Mouse (Mus musculus) heart, embryonic 15.5 days (tissue): Measurements from ENCODE around the gene Zfp772. TPM values are rescaled to one million over a fixed set of nuclear protein-coding genes. Genes with fewer than 3 reads are reported as not detected.
"Not testable (repeated sequence)": the region's sequence is repeated elsewhere in the genome, so short reads cannot be mapped to it uniquely, and the experiment has no call there.

ENCODE experiments used
- ATAC-seq: fragments of 200-750 bp; cut with Nextera tagmentation; replicated peaks from 2 replicates; pipeline ENCODE4 v1.8.0; 2017; ENCODE audit warnings: low read depth, moderate TSS enrichment; ENCODE audit not compliant: insufficient number of reproducible peaks, insufficient read depth, low FRiP score
- H3K27ac ChIP-seq: fragments of 300-500 bp; sonication (generic); 2 replicates; pipeline ENCODE4 v1.5.1; 2015; ENCODE audit warnings: mild to moderate bottlenecking, inconsistent platforms
- H3K27me3 ChIP-seq: fragments of 300-500 bp; sonication (generic); 2 replicates; pipeline ENCODE4 v1.6.1; 2015; ENCODE audit warnings: inconsistent platforms
- H3K36me3 ChIP-seq: fragments of 300-500 bp; sonication (generic); 2 replicates; pipeline ENCODE4 v1.6.1; 2015; ENCODE audit warnings: mild to moderate bottlenecking, inconsistent platforms
- H3K4me1 ChIP-seq: fragments of 300-500 bp; sonication (generic); replicated peaks from 2 replicates; pipeline ENCODE4 v1.6.1; 2015; ENCODE audit warnings: inconsistent platforms
- H3K4me2 ChIP-seq: fragments of 300-500 bp; sonication (generic); 2 replicates; pipeline ENCODE4 v1.6.1; 2015; ENCODE audit warnings: inconsistent platforms, mild to moderate bottlenecking, moderate library complexity
- H3K4me3 ChIP-seq: fragments of 300-500 bp; sonication (generic); 2 replicates; pipeline ENCODE4 v1.5.1; 2015; ENCODE audit warnings: mild to moderate bottlenecking, inconsistent platforms
- H3K9ac ChIP-seq: fragments of 300-500 bp; sonication (generic); 2 replicates; pipeline ENCODE4 v1.6.1; 2015; ENCODE audit warnings: mild to moderate bottlenecking, inconsistent platforms
- H3K9me3 ChIP-seq: fragments of 300-500 bp; sonication (generic); replicated peaks from 2 replicates; pipeline ENCODE4 v1.6.1; 2016; ENCODE audit warnings: inconsistent platforms
- WGBS: fragments of 180-500 bp; shearing (Covaris S2); methylation state at CpG from one replicate; pipeline ENCODE4 v1.1.7; 2015; ENCODE audit warnings: mixed read lengths; 5-methylcytosine and 5-hydroxymethylcytosine counted together
- polyA plus RNA-seq: library from polyadenylated mRNA; unstranded; fragments of >200 nt; fragmentation: Nextera tagmentation; extraction: Ambion mirVana; gene quantifications from 2 replicates; pipeline ENCODE4 v1.2.1, GENCODE M21; 2015

The Zfp772 gene
- polyA plus RNA-seq, result 4.2 and 4.7 TPM in 2 replicates

DNA sequence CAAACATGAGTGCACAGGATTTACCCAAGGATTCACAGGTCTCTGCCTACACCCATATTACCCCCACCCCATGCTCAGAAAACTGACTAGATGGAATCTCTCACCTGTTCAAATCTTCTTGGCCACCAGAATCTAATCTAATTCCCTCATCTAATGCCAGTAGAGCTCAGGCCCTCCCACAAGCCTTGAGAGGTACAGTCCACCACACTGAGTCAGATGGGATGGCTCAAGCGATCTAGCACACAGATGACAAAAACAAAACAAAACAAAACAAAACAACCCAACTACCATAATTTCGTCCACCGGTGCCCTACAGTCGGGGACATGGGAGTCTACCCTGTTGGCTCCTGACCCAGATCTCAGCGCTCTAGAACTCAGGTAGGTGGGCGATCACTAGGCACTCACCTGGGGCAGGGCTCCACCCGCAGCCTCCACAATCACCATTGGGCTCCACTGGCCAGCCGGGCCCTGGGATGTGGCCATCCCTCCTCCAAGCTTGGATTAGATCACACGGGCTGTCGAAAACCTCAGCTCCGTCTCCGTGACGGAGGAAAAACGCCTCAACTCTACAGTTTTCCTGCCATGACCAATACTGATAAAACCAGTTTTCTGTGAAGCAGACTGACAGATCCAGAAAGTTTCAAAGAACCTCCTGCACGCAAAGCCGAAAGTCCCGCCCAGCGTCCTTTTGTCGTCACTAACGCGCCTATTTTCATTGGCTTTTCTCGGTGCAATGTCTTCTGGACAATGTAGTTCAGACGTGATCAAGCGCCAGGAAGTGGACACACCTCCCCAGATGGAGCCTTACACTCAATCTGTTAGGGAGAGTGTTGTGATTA, at the start of gene Zfp772:
TSS of gene Zfp772 (minus strand) at position 686 of the 839 bp plus-strand sequence.
- WGBS, result 2% methylated on average over 24 of the region's 24 CpGs
- ATAC-seq, H3K27ac ChIP-seq, H3K36me3 ChIP-seq, H3K4me1 ChIP-seq, H3K9me3 ChIP-seq, H3K27me3 ChIP-seq: not testable (repeated sequence)
- Histone ChIP-seq H3K4me3 (peak within 1 kb of the TSS; percentile 62), H3K4me2 (peak within 1 kb of the TSS; percentile 72), H3K9ac (peak within 1 kb of the TSS; percentile 64)

DNA sequence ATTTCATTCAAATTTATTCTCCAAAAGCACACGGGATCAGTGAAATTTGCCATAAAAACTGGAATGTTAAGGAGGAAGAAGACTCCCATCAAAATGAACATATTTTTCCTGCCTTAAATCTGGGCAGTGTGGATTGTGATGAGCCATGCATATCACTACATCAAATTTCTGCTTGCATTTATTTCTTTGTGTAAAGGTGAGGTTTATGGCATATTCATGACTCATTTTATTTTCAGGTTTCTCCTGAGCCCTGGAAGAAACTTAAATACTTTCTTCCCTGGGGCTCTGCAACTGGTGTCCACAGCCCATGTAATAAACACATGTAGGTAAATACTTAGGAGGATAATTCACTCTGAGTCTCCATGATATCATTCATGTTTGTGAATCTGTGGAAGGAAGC, 37.4 kb upstream of the Zfp772 start, which contains the start of gene Vmn2r29:
TSS of gene Vmn2r29 (minus strand) at position 101 of the 400 bp plus-strand sequence.
- H3K27me3 ChIP-seq, ATAC-seq, H3K36me3 ChIP-seq, H3K9ac ChIP-seq, H3K4me2 ChIP-seq, H3K4me3 ChIP-seq, H3K4me1 ChIP-seq, H3K27ac ChIP-seq, H3K9me3 ChIP-seq: not testable (repeated sequence)
- WGBS, result no CpG with 5 or more reads among the region's 1 CpGs

DNA sequence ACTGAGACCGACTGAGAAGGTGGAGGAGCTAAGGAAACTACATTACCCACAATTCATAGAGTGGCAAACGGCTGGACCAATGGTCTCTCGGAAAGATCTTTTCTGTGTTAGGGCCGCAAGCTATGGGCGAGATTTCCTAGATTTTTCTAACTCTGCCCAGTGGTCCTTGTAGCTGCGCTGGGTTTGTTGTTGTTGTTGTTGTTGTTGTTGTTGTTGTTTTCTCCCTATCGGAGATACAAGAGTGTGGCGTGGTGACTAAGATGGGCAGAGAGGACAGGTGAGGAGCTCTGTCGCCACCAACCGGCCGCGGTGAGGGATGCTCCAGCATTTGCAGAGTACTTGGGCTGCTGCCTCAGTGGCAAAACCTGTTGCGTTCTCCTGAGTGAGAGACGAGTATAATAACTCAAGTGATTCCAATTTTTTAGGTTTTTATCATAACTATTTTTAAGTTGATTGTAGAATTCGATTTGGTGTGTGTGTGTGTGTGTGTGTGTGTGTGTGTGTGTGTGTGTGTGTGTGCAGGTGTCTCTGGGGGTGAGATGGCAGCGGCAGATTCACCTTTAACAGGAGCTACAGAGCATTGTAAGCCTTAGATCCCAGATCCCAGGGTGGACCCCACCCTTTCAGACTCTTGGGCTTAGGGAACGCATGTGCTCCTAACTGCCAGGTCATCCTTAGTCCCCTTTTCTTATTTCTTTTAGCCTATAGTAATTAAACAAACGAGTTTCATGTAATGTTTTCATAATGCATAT, 21.4 kb downstream of the Zfp772 start:
- no peaks in the 10 kb centered on the region for H3K9me3 ChIP-seq
- WGBS, result 11% methylated on average over 18 of the region's 18 CpGs
- no peak overlapping the region for H3K27ac ChIP-seq
- H3K4me2 ChIP-seq, result peak overlapping the region; percentile 68
- no peaks in the 10 kb centered on the region for H3K27me3 ChIP-seq
- H3K36me3 ChIP-seq, result no peaks in the 10 kb centered on the region
- peaks cover 4% of the 10 kb centered on the region; the same call in 1 of the 2 replicates for H3K4me1 ChIP-seq
- peak; percentile 79 for ATAC-seq
- peak overlapping the region; percentile 71 for H3K4me3 ChIP-seq
- H3K9ac ChIP-seq, result peak overlapping the region; percentile 9; the same call in 1 of the 2 replicates

DNA sequence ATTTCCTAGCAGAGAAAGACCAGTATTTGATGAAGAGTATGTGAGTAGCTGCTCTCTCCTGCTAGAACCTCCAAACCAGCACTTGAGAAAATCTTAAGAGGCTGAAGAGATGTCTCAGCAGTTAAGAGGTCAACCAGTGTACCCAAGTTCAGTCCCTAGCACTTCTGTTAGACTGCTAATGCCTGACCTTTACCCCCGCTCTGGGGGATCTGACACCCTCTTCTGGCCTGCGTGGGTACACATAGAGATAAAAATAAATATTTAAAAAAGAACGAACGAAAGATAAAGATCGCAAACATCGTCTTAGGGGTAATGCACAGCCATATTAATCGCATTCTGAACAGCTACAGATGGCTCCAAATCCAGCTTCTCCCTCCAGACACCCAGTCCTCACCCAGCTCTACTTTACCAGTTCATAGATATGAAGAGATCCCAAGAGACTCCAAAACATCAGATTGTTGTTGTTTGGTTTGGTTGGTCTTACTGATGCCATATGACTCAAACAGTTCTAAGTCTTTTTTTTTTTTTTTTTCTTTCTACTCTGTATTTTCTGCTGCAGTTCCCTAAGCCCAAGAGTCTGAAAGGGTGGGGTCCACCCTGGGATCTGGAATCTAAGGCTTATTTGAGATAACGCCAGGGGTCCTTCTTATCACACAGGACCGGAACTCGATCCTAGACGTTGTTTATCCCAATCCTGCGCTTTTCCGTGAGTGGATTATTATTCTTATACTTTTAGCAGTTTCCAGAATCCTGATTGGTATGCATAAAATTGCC, 22.2 kb downstream of the Zfp772 start:
- ATAC-seq, result peak; percentile 10; the same call in 1 of the 2 replicates
- Histone ChIP-seq H3K27me3 (no peaks in the 10 kb centered on the region), H3K9me3 (no peaks in the 10 kb centered on the region), H3K36me3 (0 out of 2 replicates have a peak, but pooled peaks cover 6% of the 10 kb centered on the region), H3K9ac (peak overlapping the region; percentile 9; the same call in 1 of the 2 replicates), H3K4me3 (peak overlapping the region; percentile 71), H3K27ac (no peak overlapping the region), H3K4me1 (peaks cover 4% of the 10 kb centered on the region; the same call in 1 of the 2 replicates), H3K4me2 (peak overlapping the region; percentile 68)
- WGBS, result 32% methylated on average over 13 of the region's 13 CpGs

DNA sequence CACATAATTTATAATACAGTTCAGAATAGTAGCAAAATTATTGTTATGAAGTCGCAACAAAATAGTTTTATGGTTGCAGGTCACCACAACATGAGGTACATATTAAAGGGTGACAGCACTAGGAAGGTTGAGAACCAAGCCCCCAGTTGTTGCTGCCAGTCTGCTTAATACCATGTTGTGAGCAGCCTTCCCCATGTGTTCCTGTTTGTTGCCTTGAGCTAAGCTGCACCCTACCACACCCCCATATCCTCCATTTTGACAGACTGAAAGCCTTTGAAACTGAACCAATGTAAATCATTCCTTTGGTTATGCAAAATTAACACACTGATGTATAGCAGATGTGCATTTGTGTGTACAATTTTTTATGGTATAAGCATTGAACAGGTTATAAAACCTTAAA, 23.9 kb downstream of the Zfp772 start:
- H3K4me3 ChIP-seq, result no peak overlapping the region
- H3K27ac ChIP-seq, result no peak overlapping the region
- H3K4me1 ChIP-seq, result peaks cover 4% of the 10 kb centered on the region; the same call in 1 of the 2 replicates
- no peak overlapping the region for H3K4me2 ChIP-seq
- no peak overlapping the region for H3K9ac ChIP-seq
- H3K36me3 ChIP-seq, result peaks cover 20% of the 10 kb centered on the region
- H3K9me3 ChIP-seq, result no peaks in the 10 kb centered on the region
- no peak for ATAC-seq
- H3K27me3 ChIP-seq, result no peaks in the 10 kb centered on the region
- WGBS, result 85% methylated on average over 1 of the region's 1 CpGs

DNA sequence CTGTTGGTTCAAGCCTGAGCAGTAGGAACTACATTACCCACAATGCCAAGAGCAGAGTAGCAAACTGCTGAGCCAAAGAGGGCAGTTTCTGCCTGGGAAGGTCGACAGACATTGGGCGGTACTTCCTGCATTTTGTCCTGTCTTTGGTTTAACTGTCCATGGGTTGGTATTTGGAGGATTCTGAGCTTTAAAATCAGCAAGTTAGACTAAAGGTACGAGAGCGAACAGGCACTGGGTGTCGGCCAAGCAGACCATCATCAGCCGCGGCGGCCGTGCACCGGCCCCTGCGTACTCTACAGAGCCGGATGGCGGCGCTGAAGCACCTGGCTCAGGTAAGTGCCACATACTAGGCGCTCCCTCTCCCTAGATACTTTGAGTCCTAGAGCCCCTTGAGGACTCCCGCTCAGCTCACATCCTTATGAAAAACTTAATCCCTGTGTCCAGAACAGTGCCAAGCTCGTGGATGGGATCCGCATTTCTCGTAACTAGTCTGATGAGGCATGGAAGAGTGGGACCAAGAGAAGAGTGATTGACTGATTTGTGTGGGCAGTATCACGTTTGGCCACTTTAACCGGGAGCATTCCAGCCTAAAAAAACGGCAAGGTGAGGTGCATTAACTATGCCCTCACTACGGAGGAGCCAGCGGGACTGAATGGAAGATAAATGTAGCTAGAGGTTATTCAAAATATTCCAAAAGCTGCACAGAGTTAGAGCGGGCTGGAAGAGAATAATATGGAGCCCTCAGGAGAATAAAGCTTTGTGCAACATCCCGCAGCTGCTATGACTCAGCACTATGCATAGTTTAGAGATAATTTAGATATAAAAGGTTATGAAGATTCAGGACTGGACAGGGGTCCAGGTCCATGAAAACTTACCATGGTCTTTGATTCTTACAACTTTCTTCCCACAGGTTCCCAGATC, 38.3 kb downstream of the Zfp772 start, which contains the start of gene Zfp418:
TSS of gene Zfp418 (plus strand) at position 104 of the 921 bp plus-strand sequence.
- no peaks in the 10 kb centered on the region for H3K27me3 ChIP-seq
- no peak within 1 kb of the TSS for H3K27ac ChIP-seq
- 1% methylated on average over 26 of the region's 26 CpGs for WGBS
- H3K36me3 ChIP-seq, result peaks cover 8% of the 10 kb centered on the region; the same call in 1 of the 2 replicates
- no peaks in the 10 kb centered on the region for H3K9me3 ChIP-seq
- peak; percentile 87 for ATAC-seq
- peaks cover 7% of the 10 kb centered on the region for H3K4me1 ChIP-seq
- peak within 1 kb of the TSS; percentile 68 for H3K4me3 ChIP-seq
- peak within 1 kb of the TSS; percentile 61 for H3K9ac ChIP-seq
- peak within 1 kb of the TSS; percentile 70 for H3K4me2 ChIP-seq

Other genes starting within 250 kb of the Zfp772 start
- gene Aurkc, start 214.7 kb downstream of the Zfp772 start, polyA plus RNA-seq, result not detected in 2 replicates
- 6.0 and 7.6 TPM in 2 replicates for gene Zfp954, start 88.5 kb downstream of the Zfp772 start, polyA plus RNA-seq
- 0.81 and 1.4 TPM in 2 replicates for gene Zfp773, start 73.2 kb downstream of the Zfp772 start, polyA plus RNA-seq
- 0.92 and 1.5 TPM in 2 replicates for gene Zfp418, start 38.7 kb downstream of the Zfp772 start, polyA plus RNA-seq
- gene Vmn2r29, start 37.3 kb upstream of the Zfp772 start, polyA plus RNA-seq, result 0.16 and 0.43 TPM in 2 replicates
- 3.4 and 3.6 TPM in 2 replicates for gene Gm45844, start 68.3 kb upstream of the Zfp772 start, polyA plus RNA-seq
- 45.5 and 50.0 TPM in 2 replicates for gene Clcn4, start 90.9 kb upstream of the Zfp772 start, polyA plus RNA-seq
- gene Vmn2r30, start 127.6 kb upstream of the Zfp772 start, polyA plus RNA-seq, result 0.03 TPM in 1 of 2 replicates, not detected in the other
- gene Gm45783, start 164.6 kb upstream of the Zfp772 start, polyA plus RNA-seq, result not detected in 2 replicates
- gene Vmn2r31, start 189.7 kb upstream of the Zfp772 start, polyA plus RNA-seq, result not detected in 2 replicates